Mouse (Mus musculus): ENCODE measurements at regions not wholly inside any gene's neighbourhood (a gene's known extent, or its start where the extent isn't known, plus 50 kb on each side); places are given as distances from the start of the nearest gene placed in this dataset.
A peak's percentile ranks its signal among the peaks of the same experiment; 100 is the strongest.

DNA sequence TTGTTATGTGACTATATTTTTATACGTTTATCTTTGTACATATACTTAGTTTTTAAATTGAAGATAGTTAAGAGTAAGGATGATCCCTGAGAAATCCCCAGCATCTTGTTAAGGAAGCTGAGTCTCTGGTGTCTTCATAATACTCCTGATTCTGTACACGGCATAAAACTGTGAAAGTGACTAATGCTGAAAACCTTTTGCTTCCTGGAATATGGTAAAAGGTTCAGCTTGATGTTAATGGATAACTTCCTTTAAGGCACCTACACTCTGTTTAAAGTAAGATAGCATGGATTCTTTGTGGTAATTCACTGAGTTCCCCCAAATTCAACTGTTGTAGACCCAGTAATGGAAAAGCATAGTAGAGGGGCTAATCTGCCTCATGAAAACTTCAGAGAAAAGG lies 67.2 kb upstream of the Rgs1 start:
- no peak for DNase-seq

DNA sequence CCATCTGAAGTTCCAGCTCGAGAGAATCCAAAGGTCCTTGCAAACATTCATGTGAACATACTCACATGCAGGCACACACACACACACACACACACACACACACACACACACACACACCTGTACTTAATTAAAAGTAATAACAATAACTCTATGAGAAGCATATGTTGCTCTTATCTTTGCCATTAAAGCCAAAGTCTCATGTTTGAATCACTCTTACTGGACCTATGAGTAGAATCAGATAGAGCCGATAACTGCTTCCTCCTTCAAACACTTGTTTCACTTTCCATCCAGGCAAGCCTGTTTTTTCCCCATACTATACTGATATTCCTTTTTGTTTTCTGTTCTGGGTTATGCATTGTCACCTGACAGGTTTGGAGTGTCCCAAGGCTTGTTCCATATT lies 65.3 kb upstream of the Rgs1 start:
- DNase-seq = no peak

DNA sequence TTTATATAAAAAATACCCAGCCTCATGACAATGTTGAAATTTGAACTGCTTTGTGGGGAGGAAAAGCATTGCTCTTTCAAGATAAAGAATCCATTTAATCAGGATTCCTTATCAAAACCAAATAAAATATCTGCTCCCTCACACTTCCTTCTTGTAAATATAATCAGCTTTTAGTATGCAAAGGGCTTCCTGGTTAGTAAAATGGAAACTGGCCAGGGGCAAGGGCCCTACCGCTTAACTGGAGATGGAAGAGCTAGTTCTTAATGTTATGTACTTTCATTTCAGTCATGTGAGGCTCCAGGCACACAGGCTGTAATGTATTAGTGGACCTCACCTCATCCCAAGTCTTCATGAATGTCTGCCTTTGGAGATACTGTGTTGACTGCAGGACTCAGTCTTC lies 64.3 kb upstream of the Rgs1 start:
- DNase-seq = no peak

DNA sequence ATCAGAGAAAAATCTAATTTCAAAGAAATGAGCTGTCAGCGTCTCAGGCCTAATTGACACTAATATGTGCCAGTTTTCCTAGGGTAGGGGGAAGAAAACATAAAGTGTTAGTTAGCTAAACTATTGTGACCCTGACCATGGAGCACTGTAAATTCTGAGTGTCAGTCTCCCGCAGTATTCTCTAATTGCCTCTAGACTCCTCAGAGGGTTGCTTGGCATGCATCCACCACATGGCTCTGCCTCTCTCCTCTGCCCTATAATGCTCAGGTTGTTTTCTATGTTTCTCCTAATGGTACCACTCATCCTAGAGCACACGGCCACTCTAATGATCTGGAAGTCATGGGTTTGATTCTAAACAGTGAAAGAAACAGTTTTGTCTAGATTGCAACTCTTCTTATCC lies 60.9 kb upstream of the Rgs1 start:
- DNase-seq = no peak

DNA sequence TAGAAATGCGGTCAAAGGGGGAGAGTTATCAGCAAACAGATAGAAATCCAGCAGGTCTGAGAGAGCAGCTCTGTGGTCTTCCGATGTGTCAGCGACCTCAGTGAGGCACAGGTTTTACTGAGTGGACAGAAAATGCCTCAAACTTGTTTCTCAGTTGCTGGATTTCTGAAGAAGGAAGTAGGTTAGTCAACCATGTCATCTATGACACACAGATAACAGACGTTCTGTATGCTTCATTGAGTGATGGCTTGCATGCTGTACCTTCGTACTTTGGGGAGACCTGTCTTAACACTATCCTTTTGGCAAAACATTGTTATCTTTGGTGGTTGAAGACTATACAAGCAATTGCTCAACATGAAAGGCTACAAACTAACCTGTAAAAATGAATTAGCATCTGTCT lies 59.3 kb upstream of the Rgs1 start:
- DNase-seq = no peak

DNA sequence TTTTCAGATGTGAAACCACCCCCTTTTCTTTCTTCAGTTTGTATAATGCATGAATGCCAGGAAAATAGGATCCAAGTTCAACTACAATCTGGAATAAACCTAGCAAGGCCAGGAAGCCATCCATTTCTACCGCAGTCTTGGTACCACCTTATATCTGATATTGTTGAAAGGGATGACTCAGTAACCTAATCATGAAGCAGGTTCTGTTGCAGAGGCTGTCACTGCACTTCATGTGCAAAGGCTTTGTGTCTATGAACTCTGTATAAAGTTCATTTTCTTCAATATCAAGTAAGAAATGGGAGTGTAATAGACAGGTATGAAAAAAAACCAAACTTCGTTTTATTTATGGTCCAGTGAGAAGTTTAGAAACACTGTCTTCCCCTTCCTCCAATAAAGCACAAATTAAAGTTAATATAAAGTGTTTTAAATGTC lies 58.8 kb upstream of the Rgs1 start:
- no peak for DNase-seq

DNA sequence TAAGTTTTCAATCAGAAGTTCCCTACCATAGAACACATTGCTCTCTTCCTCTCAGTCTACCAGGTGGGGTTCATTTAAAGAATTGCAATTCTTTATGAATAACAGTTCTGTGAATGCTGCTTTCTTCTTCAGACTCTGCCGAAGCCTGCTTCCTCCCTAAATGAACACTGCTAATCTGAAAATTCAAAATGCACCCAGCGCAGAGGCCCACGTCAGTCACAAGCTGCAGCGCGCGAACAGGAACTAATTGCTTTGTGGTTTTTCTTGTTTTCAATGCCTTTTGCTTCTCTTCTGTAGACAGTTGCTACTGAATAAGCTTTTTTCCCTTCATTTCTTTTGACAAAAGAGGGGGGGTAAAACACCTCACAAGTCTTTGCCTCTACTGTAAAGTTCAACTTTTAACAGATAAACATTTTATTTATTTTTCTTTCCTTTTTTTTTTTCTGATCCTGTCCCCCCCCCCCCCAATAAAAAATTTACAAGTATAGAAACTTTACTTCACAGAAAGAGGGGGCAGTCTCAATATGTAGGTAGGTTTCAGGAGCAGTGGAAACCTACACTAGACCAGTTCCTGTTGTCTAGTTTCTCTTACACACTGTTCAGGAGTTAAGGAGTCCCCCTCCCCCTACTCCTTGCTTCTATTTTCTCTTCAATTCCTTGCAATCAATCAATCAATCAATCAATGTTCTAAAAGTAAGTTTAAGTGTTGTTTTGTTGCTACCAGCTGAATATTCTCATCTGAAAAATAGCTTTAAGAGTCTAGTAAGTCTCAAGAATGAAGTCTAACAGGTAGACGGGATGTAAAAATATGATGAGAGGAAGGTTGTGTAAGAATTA lies 58.2 kb upstream of the Rgs1 start:
- DNase-seq = peak; percentile 16 to 23

DNA sequence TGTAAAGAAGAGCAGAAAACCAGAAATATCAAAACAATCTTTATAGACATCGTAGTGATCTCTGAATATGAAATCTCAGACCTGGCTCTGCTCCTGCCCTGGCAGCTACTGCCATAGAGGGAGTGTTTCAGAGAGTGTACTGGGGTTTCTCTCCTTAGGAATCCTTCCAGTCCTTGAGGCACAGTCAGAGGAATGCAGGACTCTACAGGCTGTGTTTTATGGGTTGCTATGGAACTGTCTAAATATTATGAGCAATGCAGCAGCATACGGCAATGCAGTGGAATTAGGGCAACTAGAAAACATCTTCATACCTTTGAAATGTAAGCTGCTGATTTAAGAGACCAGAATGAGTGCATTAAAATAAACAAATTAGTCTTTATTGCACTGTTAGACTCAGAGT lies 57.2 kb upstream of the Rgs1 start:
- no peak for DNase-seq

DNA sequence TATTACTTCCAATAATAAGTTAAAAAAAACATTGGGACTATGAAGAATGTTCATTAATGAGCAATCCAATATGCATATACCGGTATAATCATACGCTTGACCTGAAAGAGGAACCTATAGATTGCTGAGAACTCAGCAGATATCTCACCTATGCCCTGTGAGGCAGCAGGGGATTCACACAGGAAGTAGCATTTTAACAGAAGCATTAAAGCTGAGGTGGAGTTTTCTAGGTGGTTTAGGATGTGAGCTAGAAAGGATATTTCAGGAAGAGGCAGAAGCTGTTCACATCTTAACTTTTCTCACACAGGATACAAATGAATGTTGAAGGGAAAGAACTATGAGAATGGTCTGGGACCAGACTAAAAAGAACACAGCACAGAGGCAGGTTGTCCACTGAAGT lies 51.6 kb upstream of the Rgs1 start:
- no peak for DNase-seq
